Mouse (Mus musculus): ENCODE results near the gene Fut7.
A peak's percentile ranks its signal among the peaks of the same experiment; 100 is the strongest.

Gene Fut7

DNA sequence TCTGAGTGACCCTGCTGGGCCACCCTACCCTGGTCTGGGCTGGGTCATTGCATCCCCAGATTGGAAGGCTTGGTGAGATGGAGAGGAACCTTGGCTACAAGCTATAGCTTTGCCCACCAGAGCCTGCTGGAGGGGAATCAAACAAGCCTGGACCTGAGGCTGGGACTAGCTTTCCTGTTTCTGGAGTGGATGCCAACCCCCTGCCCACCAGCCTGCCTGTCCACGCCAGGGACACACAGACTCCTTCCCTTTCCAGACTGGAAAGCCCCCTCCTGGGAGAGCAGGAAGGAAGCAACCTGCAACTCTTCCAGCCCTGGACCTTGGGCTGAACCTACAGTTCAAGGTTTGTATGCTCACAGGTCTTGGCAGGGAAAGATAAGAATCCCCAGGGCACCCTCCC lies 559 bp downstream of the Fut7 start:
- DNase-seq (ENCODE audit: low read depth, low spot score) = no peak

- no peak for DNase-seq (ENCODE audit: low read depth, low spot score)
Measured at GRCm38 (mm10) chr2:25425481-25425880, 2.4 kb downstream of the Fut7 start.

DNA sequence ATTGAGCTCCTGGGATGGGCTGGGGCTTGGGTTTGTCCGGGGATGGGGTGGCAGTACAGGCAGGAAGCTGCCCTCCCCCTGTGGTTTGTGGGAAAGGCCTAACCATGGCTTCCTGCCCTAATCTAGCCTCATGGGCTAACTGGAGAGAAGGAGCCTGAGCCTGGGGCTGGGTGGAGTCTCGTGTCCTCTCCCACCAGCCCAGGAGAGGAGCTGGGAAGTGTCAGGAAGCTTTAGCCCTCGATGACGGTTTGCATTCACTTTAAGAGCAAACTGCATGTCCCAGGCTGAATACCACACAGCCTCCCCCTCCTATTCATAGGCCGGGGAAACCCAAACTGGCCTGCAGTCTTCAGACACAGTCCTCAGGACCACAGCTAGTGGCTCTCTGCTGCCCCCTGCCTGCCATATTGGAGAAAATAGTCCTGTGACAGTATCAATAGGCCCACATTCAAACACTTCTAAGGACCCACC lies 3.7 kb downstream of the Fut7 start:
- DNase-seq (ENCODE audit: low read depth, low spot score) = peak; percentile 87

GRCm38 (mm10) chr2:25427256-25427655 lies 4.2 kb downstream of the Fut7 start:
- no peak for DNase-seq (ENCODE audit: low read depth, low spot score)

DNA sequence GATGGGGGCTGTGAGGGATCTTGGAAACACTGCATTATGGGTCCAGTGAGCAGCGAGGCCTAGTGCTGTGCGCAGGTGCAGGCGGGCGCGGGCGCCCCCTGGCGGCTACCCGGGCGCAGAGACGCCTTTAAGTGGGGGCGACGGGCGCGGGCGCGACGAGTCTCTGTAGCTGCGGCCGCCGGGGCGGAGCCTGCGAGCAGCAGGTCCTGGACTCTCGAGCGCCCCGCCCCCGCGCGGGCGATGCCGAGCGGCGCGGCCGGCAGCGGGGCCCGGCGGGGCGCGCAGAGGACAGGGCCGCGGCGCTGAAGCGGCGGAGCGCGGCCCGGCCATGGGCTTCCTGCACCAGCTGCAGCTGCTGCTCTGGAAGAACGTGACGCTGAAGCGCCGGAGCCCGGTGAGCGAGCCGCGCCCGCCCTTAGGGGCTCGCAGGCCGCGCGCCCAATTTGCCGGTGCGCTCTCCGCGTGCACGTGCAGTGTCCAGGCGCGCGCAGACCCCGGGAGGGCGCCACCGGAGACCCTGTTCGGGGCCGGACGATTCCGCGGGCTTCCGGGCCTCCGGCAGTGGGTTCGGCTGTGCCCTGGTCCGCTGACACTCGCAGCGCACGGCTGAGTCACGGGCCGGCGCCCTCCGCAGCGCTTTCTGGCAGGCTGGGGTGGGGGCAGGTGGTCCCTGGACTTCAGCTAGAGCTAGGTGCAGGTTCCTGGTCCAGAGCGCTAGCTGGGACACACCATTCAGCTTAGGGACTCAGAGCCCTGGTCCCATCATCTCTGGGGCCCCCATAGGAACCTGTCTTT lies 5.6 kb downstream of the Fut7 start, which contains the start of gene Abca2:
TSS of gene Abca2 (plus strand) at position 262 of the 795 bp plus-strand sequence.
- DNase-seq (ENCODE audit: low read depth, low spot score) = peak; percentile 93

GRCm38 (mm10) chr2:25429435-25430180 lies 6.5 kb downstream of the Fut7 start:
- DNase-seq (ENCODE audit: low read depth, low spot score) = no peak

GRCm38 (mm10) chr2:25430395-25431233 lies 7.5 kb downstream of the Fut7 start:
- no peak for DNase-seq (ENCODE audit: low read depth, low spot score)

DNA sequence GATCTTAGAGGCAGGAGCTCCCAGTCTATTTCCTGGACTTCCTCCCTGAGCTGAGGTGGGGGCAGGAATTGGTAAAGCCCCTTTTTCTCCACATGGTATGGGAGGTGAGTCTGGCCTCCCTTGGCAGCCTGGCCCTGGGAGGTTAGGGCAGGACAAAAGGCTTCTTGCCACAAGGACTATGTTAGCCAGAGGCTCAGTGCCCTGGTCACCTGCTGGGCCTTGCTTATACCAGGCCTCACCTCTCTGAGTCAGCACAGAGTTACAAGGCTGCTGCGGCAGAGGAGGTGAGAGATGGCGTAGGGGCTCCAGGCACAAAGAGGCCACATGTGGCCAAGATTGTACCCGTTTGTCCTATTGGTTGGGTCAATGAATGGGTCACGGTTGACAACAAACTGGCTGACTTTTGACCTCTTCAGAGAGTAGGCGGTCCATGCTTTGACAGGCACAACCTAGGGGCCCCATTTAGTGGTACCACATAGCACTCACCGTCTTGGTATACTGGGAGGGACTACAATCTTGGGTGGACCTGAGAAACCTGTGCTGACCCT lies 8.3 kb downstream of the Fut7 start:
- DNase-seq (ENCODE audit: low read depth, low spot score) = no peak

GRCm38 (mm10) chr2:25432326-25433098 lies 9.4 kb downstream of the Fut7 start:
- no peak for DNase-seq (ENCODE audit: low read depth, low spot score)

DNA sequence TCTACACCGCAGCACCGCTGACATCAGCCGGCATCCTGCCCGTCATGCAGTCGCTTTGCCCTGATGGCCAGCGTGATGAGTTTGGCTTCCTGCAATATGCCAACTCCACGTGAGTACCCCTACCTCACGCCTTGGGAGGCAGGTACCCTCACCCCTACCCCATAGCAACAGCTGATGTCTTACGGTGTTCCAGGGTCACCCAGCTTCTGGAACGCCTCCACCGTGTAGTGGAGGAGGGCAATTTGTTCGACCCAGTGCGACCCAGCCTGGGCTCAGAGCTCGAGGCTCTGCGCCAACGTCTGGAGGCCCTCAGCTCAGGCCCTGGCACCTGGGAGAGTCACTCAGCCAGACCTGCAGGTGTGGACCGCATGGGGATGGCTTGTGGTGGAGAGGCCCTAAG lies 10.0 kb downstream of the Fut7 start:
- DNase-seq (ENCODE audit: low read depth, low spot score) = no peak

- DNase-seq (ENCODE audit: low read depth, low spot score) = no peak
Measured at GRCm38 (mm10) chr2:25434292-25434691, 11.2 kb downstream of the Fut7 start.

- DNase-seq (ENCODE audit: low read depth, low spot score) = no peak
Measured at GRCm38 (mm10) chr2:25436286-25436820, 13.3 kb downstream of the Fut7 start.

DNA sequence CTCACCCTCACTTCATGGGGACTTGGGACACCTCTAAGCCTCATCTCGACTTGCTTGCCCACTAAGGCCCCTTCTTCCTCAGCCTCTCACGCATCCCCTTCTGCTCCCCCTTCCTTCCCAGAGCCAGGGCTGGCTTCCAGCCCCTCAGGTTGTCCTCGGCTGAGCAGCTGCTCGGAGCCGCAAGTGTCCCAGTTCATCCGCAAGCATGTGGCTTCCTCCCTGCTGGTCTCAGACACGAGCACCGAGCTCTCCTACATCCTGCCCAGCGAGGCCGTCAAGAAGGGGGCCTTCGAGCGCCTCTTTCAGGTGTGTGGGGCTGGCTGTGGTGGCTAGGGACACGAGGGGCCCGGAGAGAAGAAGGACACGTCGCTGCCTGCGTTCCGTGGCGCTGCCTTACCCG lies 18.0 kb downstream of the Fut7 start:
- DNase-seq (ENCODE audit: low read depth, low spot score) = no peak

- no peak for DNase-seq (ENCODE audit: low read depth, low spot score)
Measured at GRCm38 (mm10) chr2:25442682-25443081, 19.6 kb downstream of the Fut7 start.

DNA sequence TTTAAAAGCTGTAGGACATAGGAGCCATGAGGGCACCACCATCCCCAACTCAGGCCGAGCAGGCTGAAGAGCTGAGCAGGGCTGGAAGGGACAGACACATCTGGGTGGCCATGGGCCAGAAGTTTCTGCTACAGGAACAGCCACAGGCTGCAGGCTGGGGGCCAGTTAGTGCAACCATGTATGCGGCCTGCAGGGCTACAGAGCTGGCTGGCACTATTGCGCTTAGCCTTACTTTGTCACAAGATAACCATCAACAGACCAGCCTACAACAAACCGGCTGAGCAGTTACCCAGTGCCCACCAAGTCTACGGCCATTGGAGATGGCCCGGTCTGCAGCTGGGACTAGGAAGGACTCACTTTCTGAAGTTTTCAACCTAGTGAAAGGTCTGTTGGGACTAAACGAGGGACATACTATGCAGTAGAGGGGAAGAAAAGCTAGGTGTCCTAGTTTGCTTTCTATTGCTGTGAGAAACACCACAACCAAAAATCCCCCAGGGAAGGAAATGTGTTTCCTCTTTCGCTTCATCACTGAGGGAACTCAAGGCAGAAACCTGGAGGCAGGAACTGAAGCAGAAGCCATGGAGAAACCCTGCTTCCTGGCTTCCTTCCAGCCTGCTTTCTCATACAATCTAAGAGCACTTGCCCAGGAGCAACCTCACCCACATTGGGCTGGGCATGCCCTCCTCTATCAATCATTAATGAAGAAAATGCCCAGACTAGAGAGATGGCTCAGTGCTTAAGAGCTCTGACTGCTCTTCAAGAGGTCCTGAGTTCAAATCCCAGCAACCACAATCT lies 28.0 kb downstream of the Fut7 start:
- no peak for DNase-seq (ENCODE audit: low read depth, low spot score)

DNA sequence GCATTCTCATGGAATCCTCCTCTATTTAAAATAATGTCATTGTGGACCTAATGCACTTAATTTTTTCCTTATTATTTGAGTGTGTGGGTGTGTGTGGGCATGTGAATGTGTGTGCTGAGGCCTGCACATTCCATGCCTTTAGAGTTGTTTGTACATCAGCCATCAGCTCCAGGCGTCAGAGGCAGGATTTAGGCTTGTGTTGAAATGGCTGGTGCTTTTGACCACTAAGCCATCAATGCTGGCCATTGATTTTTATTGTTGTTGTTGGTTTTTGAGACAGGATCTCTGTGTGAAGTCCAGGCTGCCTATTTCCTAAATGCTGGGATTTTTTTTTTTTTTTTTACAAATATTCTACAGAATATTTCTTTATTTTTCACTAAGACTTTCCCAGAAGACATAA lies 29.9 kb downstream of the Fut7 start:
- DNase-seq (ENCODE audit: low read depth, low spot score) = no peak

DNA sequence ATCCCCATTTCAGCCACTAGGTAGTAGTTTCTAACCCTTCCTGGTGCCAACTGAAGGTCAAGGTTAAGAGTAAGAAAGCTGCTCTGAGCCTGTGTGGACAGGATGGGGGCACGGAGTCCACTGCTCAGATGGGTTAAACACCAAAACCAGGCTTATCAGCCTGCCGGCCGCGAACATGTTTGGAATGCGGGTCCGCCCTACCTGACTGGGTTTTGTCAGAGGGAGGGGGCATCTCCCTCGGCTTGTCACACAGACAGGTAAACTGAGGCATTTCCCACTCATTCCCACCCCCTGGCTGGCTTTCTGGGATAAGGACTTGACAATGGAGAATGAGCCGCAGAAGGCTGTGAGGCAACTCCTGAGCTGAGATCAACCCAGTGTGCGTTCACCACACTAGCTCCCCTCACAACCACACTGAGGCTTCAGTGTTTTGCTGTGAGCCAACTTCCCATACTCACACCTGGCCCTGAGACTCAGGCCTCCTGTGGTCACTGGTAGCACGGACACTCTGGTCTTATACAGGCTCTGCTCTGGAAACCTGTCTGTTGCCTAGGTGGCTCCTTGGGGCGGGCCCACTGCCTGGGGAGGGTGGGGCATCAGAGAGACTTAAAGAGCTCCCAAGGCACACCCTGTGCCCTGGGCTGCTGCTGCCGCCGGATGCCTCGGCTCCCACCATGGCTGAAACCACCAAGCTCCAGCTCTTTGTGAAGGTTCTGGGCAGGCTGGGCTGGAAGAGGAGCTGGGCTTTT lies 33.3 kb downstream of the Fut7 start, which contains the start of gene Clic3:
TSS of gene Clic3 (plus strand) at position 634 of the 749 bp plus-strand sequence.
- DNase-seq (ENCODE audit: low read depth, low spot score) = peak; percentile 25

DNA sequence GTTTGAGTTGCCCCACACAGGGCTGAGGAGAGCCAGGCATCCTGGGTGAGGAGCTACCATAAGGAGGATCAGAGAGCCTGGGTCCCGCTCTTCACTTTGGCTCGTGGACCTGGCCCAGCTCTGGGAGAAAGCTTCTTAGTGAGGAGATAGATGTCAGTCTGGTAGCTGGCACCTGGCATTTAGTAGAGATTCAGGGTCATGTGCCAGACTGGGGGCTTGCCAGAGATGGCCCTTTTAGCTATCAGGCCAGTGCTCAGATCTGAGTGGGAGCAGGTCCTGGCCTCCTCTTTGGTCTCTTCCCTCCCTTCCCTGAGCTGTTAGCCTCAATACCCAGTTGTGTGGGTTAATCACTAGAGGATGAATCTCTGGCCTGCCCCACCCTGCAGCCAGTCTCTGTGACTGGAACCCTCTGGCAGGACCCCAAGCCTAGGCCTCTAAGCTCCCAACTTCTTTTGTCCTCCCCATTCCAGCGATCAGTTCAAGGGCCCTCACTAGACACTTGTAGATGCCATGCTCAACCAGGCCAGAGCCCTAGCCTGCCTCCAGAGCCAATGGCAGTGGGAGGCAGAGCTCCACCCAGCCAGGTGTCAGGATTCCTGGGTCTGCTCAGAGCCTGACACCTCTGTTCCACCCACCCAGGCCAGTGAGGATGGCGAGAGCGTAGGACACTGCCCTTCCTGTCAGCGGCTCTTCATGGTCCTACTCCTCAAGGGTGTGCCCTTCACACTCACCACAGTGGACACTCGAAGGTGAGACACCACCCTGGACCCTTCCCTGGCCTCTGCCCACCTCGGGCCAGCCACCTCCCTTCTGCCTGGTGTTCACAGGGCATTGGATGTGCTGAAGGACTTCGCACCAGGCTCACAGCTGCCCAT lies 34.2 kb downstream of the Fut7 start:
- no peak for DNase-seq (ENCODE audit: low read depth, low spot score)

Measured in ES-CJ7 (cell line).